In the genomic region with DNA sequence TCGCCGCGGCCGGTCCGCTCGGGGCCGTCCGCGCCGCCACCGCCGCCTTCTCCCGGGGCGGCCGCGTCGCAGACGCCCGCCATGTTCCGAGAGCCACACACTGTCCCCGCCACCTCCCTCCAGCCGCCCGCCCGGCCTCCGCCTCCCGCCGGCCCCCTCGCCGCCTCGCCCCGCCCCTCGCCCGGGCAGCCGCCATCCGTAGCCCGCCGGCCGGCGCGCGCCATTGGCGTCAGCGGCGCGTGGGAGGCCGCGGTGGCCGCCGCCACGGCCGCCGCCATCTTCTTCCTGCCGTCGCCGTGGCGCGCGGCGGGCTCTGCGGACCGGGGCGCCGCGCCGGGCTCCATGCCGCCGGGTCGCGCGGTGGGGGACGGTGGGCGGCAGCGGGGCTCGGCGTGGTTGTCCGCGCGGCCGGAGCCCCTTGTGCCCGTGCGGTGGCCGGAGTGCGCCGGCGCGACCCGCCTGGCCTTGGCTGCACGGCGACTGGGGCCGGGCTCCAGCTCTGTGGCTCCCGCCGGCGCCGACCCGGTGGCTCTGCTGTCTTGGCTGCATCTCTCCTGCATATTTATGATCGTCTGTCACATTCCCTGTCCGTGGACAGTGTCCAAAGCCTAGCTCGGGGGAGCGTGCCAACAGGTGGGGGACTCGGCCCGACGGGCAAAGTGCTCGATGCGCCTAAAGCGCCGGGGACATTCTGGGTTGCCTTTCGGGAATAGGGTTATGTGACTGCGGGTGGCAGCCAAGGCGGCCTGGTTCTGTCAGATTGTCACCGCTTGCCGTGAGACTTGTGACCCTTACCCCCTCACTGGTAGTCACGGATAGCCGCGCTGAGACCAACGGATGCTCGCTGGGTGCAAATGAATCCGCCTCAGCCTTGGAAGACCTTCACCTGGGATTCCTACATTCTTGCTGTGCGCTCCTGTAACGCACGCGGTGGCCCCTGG, we compare ENCODE assay signal across 8 mouse cellular contexts. TPM values are rescaled to one million over a fixed set of nuclear protein-coding genes. Genes with fewer than 3 reads are reported as not detected.
A peak's percentile ranks its signal among the peaks of the same experiment; 100 is the strongest.
DNase-seq lines count a peak whose midpoint lies in the region; ATAC-seq lines count a peak whose summit lies in the region.

A gene (minus strand): TSS at position 106 of the 941 bp plus-strand sequence.

- ATAC-seq in hindbrain, embryonic 11.5 days (ENCODE audit: low FRiP score) = peak; percentile 97

- H3K27ac ChIP-seq in hindbrain, embryonic 11.5 days (ENCODE audit: low read depth, low read length) = peak within 1 kb of the TSS; percentile 84

- H3K9me3 ChIP-seq in hindbrain, embryonic 11.5 days (ENCODE audit: control insufficient read depth, low read length) = no peaks in the 10 kb centered on the region

- H3K4me1 ChIP-seq in hindbrain, embryonic 11.5 days (replicated peaks; ENCODE audit: control insufficient read depth, insufficient read depth, low read length) = no peaks in the 10 kb centered on the region; the same call in 1 of the 2 replicates

- no peaks in the 10 kb centered on the region for H3K36me3 ChIP-seq in hindbrain, embryonic 11.5 days (ENCODE audit: control insufficient read depth, insufficient read depth, low read length)

- under 1% methylated on average over 81 of the region's 121 CpGs for WGBS in hindbrain, embryonic 11.5 days

- H3K9ac ChIP-seq in hindbrain, embryonic 11.5 days (ENCODE audit: low read depth, low read length) = peak within 1 kb of the TSS; percentile 91

- peak; percentile 86 for DNase-seq in MN1 (ENCODE audit: low spot score)
- DNase-seq in cerebellum, adult 9-11 months = peak; percentile 91
- peak; percentile 73 to 84 for DNase-seq in frontal cortex, postnatal 10 days (ENCODE audit: low spot score in 2 of 2)
- peak; percentile 88 for DNase-seq in hindbrain, embryonic 11.5 days (ENCODE audit: low spot score)
- DNase-seq in layer of hippocampus, postnatal 10 days (ENCODE audit: low spot score in 2 of 2) = peak; percentile 78 to 90
- DNase-seq in lung, postnatal 10 days = peak; percentile 92
- peak; percentile 81 for DNase-seq in ovary, postnatal 14 days (ENCODE audit: low spot score)
- DNase-seq in thymus, postnatal 14 days = peak; percentile 88

- H3K27me3 ChIP-seq in hindbrain, embryonic 11.5 days (ENCODE audit: control insufficient read depth, insufficient read depth, low read length) = no peaks in the 10 kb centered on the region

- peak within 1 kb of the TSS; percentile 66 for H3K4me2 ChIP-seq in hindbrain, embryonic 11.5 days (replicated peaks; ENCODE audit: low read depth, low read length)

- H3K4me3 ChIP-seq in hindbrain, embryonic 11.5 days (ENCODE audit: low read depth, low read length) = peak within 1 kb of the TSS; percentile 88

RNA-seq across cellular contexts. Expression of the gene that starts here (rescaled TPM):
- polyA plus RNA-seq in hindbrain, embryonic 11.5 days (2014; fragmentation: Nextera tagmentation; extraction: Ambion mirVana) = 27.5 and 31.9 TPM in 2 replicates
- 10 to 100 TPM; 42.7 to 47.5 TPM for total RNA-seq in layer of hippocampus, postnatal 10 days (2021)

Comparison
In these comparisons a context has a peak if more than half of its experiments do, and no peak if none do; other contexts are left out.
1. Peak in every context shown above with its lines: DNase-seq, ATAC-seq, H3K4me3 ChIP-seq and H3K27ac ChIP-seq.